Mouse (Mus musculus) CH12.LX (cell line): ENCODE measurements around the gene Rasa3. TPM values are rescaled to one million over a fixed set of nuclear protein-coding genes. Genes with fewer than 3 reads are reported as not detected.

Experiments used
- DNase-seq: peaks from one replicate; pipeline ENCODE4 v3.0.0-alpha.2; 2013; ENCODE audit errors: extremely low read depth
- H3K27ac ChIP-seq: 2 replicates; pipeline ENCODE4 v1.5.1; 2012; ENCODE audit warnings: low read depth, mild to moderate bottlenecking, control low read depth, moderate library complexity; ENCODE audit not compliant: insufficient read depth
- H3K27me3 ChIP-seq: replicated peaks from 2 replicates; pipeline ENCODE3; 2012; ENCODE audit warnings: inconsistent platforms
- H3K36me3 ChIP-seq, 2 experiments: replicated peaks in 1 of 2; 2 replicates each; pipeline versions ENCODE3 to v1.6.1; 2012; ENCODE audit warnings: inconsistent platforms in 1 of 2, low read length in 1 of 2, mild to moderate bottlenecking in 1 of 2, mixed read lengths in 1 of 2, moderate library complexity in 1 of 2; ENCODE audit not compliant: control insufficient read depth in 1 of 2, insufficient read depth in 1 of 2
- H3K4me1 ChIP-seq, 2 experiments: 2 replicates each; pipeline ENCODE4 v1.6.1; 2012; ENCODE audit warnings: inconsistent platforms in 1 of 2, moderate library complexity in 1 of 2; ENCODE audit not compliant: insufficient read depth in 2 of 2, control insufficient read depth in 1 of 2
- H3K4me2 ChIP-seq: 2 replicates; pipeline ENCODE4 v1.6.1; 2012; ENCODE audit warnings: low read depth, mild to moderate bottlenecking, control low read depth; ENCODE audit not compliant: poor library complexity, insufficient read depth, severe bottlenecking
- H3K4me3 ChIP-seq, 3 experiments: fragments of 150-350 bp in 1 of 3; sonication (generic) in 1 of 3; replicated peaks in 1 of 3; 2 replicates each; pipeline versions ENCODE3 to v1.5.1; 2011 to 2012; ENCODE audit warnings: low read depth in 2 of 3, low read length in 2 of 3, mild to moderate bottlenecking in 2 of 3, moderate library complexity in 2 of 3, control low read depth in 1 of 3, improper control_type of control experiment in 1 of 3, inconsistent platforms in 1 of 3, mixed read lengths in 1 of 3; ENCODE audit not compliant: poor library complexity in 1 of 3
- H3K79me2 ChIP-seq: replicated peaks from 2 replicates; pipeline ENCODE4 v1.6.1; 2012; ENCODE audit warnings: mild to moderate bottlenecking, moderate library complexity; ENCODE audit not compliant: control insufficient read depth, poor library complexity, insufficient read depth, severe bottlenecking; ENCODE audit errors: extremely low read depth
- H3K9ac ChIP-seq: 2 replicates; pipeline ENCODE4 v1.6.1; 2012; ENCODE audit warnings: low read depth, mild to moderate bottlenecking, control low read depth, moderate library complexity; ENCODE audit not compliant: insufficient read depth
- H3K9me3 ChIP-seq: replicated peaks from 2 replicates; pipeline ENCODE3; 2012; ENCODE audit warnings: low read length, inconsistent platforms, mixed read lengths
- BHLHE40 ChIP-seq: IDR thresholded peaks from 2 replicates; pipeline ENCODE4 v1.6.1; 2011; ENCODE audit warnings: mild to moderate bottlenecking, low read depth, low read length, improper control_type of control experiment
- CHD1 ChIP-seq: IDR thresholded peaks from 2 replicates; pipeline ENCODE4 v1.6.1; 2012; ENCODE audit warnings: low read depth, low read length, improper control_type of control experiment, inconsistent platforms
- ELF1 ChIP-seq: IDR thresholded peaks from 2 replicates; pipeline ENCODE4 v1.6.1; 2014; ENCODE audit warnings: low read depth, mild to moderate bottlenecking, inconsistent platforms, low read length, improper control_type of control experiment
- EP300 ChIP-seq: IDR thresholded peaks from 2 replicates; pipeline ENCODE4 v1.6.1; 2011; ENCODE audit warnings: low read length, improper control_type of control experiment
- GABPA ChIP-seq: IDR thresholded peaks from 2 replicates; pipeline ENCODE4 v1.6.1; 2012; ENCODE audit warnings: low read depth, low read length, improper control_type of control experiment, inconsistent platforms; ENCODE audit not compliant: insufficient replicate concordance
- JUN ChIP-seq: IDR thresholded peaks from 2 replicates; pipeline ENCODE4 v1.6.1; 2011; ENCODE audit warnings: low read depth, mild to moderate bottlenecking, low read length, improper control_type of control experiment, moderate library complexity; ENCODE audit not compliant: insufficient read depth
- KAT2A ChIP-seq: IDR thresholded peaks from 2 replicates; pipeline ENCODE4 v1.6.1; 2012; ENCODE audit warnings: low read length, improper control_type of control experiment, inconsistent platforms; ENCODE audit not compliant: insufficient replicate concordance
- MAFK ChIP-seq: IDR thresholded peaks from 2 replicates; pipeline ENCODE4 v1.6.1; 2011; ENCODE audit warnings: low read length, improper control_type of control experiment; ENCODE audit not compliant: insufficient replicate concordance
- MAX ChIP-seq: IDR thresholded peaks from 2 replicates; pipeline ENCODE4 v1.6.1; 2011; ENCODE audit warnings: low read length, improper control_type of control experiment
- MAZ ChIP-seq: IDR thresholded peaks from 2 replicates; pipeline ENCODE4 v1.6.1; 2012; ENCODE audit warnings: low read depth, mild to moderate bottlenecking, inconsistent platforms, low read length, improper control_type of control experiment, moderate library complexity
- MEF2A ChIP-seq: IDR thresholded peaks from 2 replicates; pipeline ENCODE4 v1.6.1; 2014; ENCODE audit warnings: low read depth, mild to moderate bottlenecking, inconsistent platforms, low read length, improper control_type of control experiment, borderline replicate concordance
- MXI1 ChIP-seq: IDR thresholded peaks from 2 replicates; pipeline ENCODE4 v1.6.1; 2011; ENCODE audit warnings: mild to moderate bottlenecking, low read depth, low read length, improper control_type of control experiment
- MYC ChIP-seq: IDR thresholded peaks from 2 replicates; pipeline ENCODE4 v1.6.1; 2011; ENCODE audit warnings: low read depth, mild to moderate bottlenecking, improper control_type of control experiment, low read length
- NRF1 ChIP-seq: IDR thresholded peaks from 2 replicates; pipeline ENCODE4 v1.6.1; 2014; ENCODE audit warnings: low read depth, mild to moderate bottlenecking, inconsistent platforms, low read length, improper control_type of control experiment, moderate library complexity
- POLR2A ChIP-seq: IDR thresholded peaks from 2 replicates; pipeline ENCODE4 v1.6.1; 2011; ENCODE audit warnings: low read depth, mild to moderate bottlenecking, improper control_type of control experiment, low read length
- POLR2AphosphoS2 ChIP-seq: IDR thresholded peaks from 2 replicates; pipeline ENCODE4 v1.6.1; 2011; ENCODE audit warnings: low read depth, low read length, improper control_type of control experiment
- RAD21 ChIP-seq: IDR thresholded peaks from 2 replicates; pipeline ENCODE4 v1.6.1; 2011; ENCODE audit warnings: low read depth, mild to moderate bottlenecking, low read length, improper control_type of control experiment, moderate library complexity
- SMC3 ChIP-seq: IDR thresholded peaks from 2 replicates; pipeline ENCODE4 v1.6.1; 2011; ENCODE audit warnings: low read depth, low read length, improper control_type of control experiment
- TCF12 ChIP-seq: IDR thresholded peaks from 2 replicates; pipeline ENCODE4 v1.6.1; 2014; ENCODE audit warnings: low read depth, mild to moderate bottlenecking, inconsistent platforms, low read length, improper control_type of control experiment
- USF1 ChIP-seq: IDR thresholded peaks from 2 replicates; pipeline ENCODE4 v1.6.1; 2014; ENCODE audit warnings: low read depth, mild to moderate bottlenecking, inconsistent platforms, low read length, improper control_type of control experiment
- USF2 ChIP-seq: conservative IDR thresholded peaks from 2 replicates; pipeline ENCODE4 v1.6.1; 2011; ENCODE audit warnings: low read depth, low read length, improper control_type of control experiment
- ZKSCAN1 ChIP-seq: IDR thresholded peaks from 2 replicates; pipeline ENCODE4 v1.6.1; 2012; ENCODE audit warnings: low read depth, inconsistent platforms, low read length, improper control_type of control experiment, borderline replicate concordance
- ZMIZ1 ChIP-seq: IDR thresholded peaks from 2 replicates; pipeline ENCODE4 v1.6.1; 2012; ENCODE audit warnings: low read depth, mild to moderate bottlenecking, inconsistent platforms, low read length, improper control_type of control experiment
- dilution Hi-C: fragments of 300-500 bp; cut with MboI; formaldehyde crosslinking; loops from 2 replicates; pipeline ENCODE4 v1.14.3; 2020; ENCODE audit warnings: low sequenced_read_pairs; ENCODE audit not compliant: extremely low pct_unique_long_range_greater_than_20kb, extremely low pct_ligation_motif_present
- in situ Hi-C: fragments of 300-500 bp; cut with MboI; formaldehyde crosslinking; loops from 3 replicates; pipeline ENCODE4 v1.14.3; 2019; ENCODE audit warnings: low sequenced_read_pairs, low pct_ligation_motif_present, low pct_unique_long_range_greater_than_20kb, mixed read lengths
- polyA plus RNA-seq: library from polyadenylated mRNA; unstranded; fragments of >175 nt; gene quantifications from 2 replicates; pipeline ENCODE4 v1.2.1, GENCODE M21; 2012; ENCODE audit warnings: low read depth; ENCODE audit not compliant: insufficient read length
- total RNA-seq, 2 experiments: library from RNA; depleted of rRNA; stranded (reverse); fragments of 300-350 nt in 1 of 2; fragments of >200 nt in 1 of 2; gene quantifications; 2 replicates each; pipeline ENCODE4 v1.2.3; 2012 to 2014

Rasa3 gene
- total and polyA plus RNA-seq, 3 experiments = 12.8 to 28.5 (median 13.6) TPM

- H3K4me3 ChIP-seq = no peak overlapping the region
- no peak overlapping the region for H3K27ac ChIP-seq
- H3K4me2 ChIP-seq = no peak overlapping the region
- in situ Hi-C loops (no loop called here), dilution Hi-C loops (no loop called here)
- TF ChIP-seq EP300 (no peak), POLR2A (no peak), POLR2AphosphoS2 (no peak), USF2 (no peak), ZMIZ1 (no peak), KAT2A (no peak)
- no peak overlapping the region for H3K9ac ChIP-seq
- H3K79me2 ChIP-seq = no peaks in the 10 kb centered on the region
- DNase-seq = no peak
- no peaks in the 10 kb centered on the region for H3K27me3 ChIP-seq
- H3K4me1 ChIP-seq = peaks cover 0 to 9% of the 10 kb centered on the region in 2 experiments; a peak in 1 of 4 replicates
- H3K36me3 ChIP-seq = peaks cover 0 to 30% of the 10 kb centered on the region in 2 experiments
- no peaks in the 10 kb centered on the region for H3K9me3 ChIP-seq
These were observed 17.1 kb downstream of the Rasa3 start for GRCm38 (mm10) chr8:13660323-13660722.

- dilution Hi-C loops = no loop called here
- no peak overlapping the region for H3K27ac ChIP-seq
- H3K9ac ChIP-seq = no peak overlapping the region
- no peak for DNase-seq
- H3K4me3 ChIP-seq = no peak overlapping the region
- H3K4me2 ChIP-seq = no peak overlapping the region
- TF ChIP-seq MXI1 (no peak), MYC (no peak), JUN (no peak), EP300 (no peak), ZKSCAN1 (no peak), GABPA (no peak), CHD1 (no peak), NRF1 (no peak), KAT2A (no peak), BHLHE40 (no peak), TCF12 (no peak), MEF2A (no peak), MAX (no peak), MAZ (no peak), USF1 (no peak), RAD21 (no peak), MAFK (no peak), SMC3 (no peak), ELF1 (no peak)
- peaks cover 0 to 12% of the 10 kb centered on the region in 2 experiments; a peak in 1 of 4 replicates for H3K4me1 ChIP-seq
- H3K79me2 ChIP-seq = no peaks in the 10 kb centered on the region
- H3K9me3 ChIP-seq = no peaks in the 10 kb centered on the region
- peaks cover 0 to 23% of the 10 kb centered on the region in 2 experiments for H3K36me3 ChIP-seq
- H3K27me3 ChIP-seq = no peaks in the 10 kb centered on the region
- in situ Hi-C loops = no loop called here
These were observed 19.9 kb downstream of the Rasa3 start for GRCm38 (mm10) chr8:13657479-13657878.
